Comparison of ENCODE assay signal across 11 mouse cellular contexts in the genomic region with DNA sequence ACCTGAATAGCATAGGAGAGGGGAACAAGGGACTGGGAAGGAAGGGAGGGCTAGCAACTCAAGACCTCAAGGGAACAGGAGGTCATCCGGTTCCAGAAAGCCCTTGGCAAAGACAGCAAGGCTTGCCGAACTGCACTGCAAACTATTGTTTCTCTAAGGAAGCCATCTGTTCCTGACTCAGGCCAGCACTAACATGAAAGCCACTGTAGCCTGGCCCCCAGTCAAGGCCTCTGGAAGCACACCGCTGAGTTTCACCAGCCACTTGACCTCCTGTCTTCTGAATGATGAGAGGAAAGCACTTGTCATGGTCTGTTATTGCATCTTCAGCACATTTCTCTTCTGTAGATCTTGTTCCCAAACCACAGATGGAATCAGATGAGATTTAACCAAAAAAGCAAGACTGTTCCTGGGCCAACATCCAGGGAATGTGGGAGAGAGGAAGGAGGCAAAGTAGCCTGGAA. TPM values are rescaled to one million over a fixed set of nuclear protein-coding genes. Genes with fewer than 3 reads are reported as not detected.
DNase-seq lines count a peak whose midpoint lies in the region; ATAC-seq and TF ChIP-seq lines count a peak whose summit lies in the region.
"Had no signal": no experiment of that assay in that cellular context is flagged by ENCODE, and none has a peak within 500 bp of the region (broad histone marks: within the 10 kb centered on the region; RNA-seq: fewer than 3 reads in every experiment).

No protein-coding gene starts in this region.

- H3K27me3 ChIP-seq in heart, postnatal 0 days (ENCODE audit: control insufficient read depth, insufficient read depth, low read length) = no peaks in the 10 kb centered on the region
- H3K27me3 ChIP-seq: hindbrain, embryonic 13.5 days; limb, embryonic 13.5 days had no signal

- no peaks in the 10 kb centered on the region for H3K9me3 ChIP-seq in heart, postnatal 0 days (replicated peaks; ENCODE audit: control insufficient read depth, low read length)
- H3K9me3 ChIP-seq: hindbrain, embryonic 13.5 days; limb, embryonic 13.5 days had no signal

- peak; percentile 71 for ATAC-seq in heart, postnatal 0 days (ENCODE audit: insufficient read depth, low read depth)

- no peak for TF ChIP-seq CTCF in brain, embryonic 14.5 days (IDR thresholded peaks at IDR 0.05; ENCODE audit: borderline replicate concordance, extremely low read depth, insufficient read depth, insufficient read length)
- no peak for TF ChIP-seq CTCF in heart, postnatal 0 days (IDR thresholded peaks at IDR 0.05; ENCODE audit: low read depth)

- 45% methylated on average over 3 of the region's 3 CpGs for WGBS in heart, postnatal 0 days

- 0 out of 2 replicates have a peak overlapping the region, but pooled peaks have one; percentile 43 for H3K27ac ChIP-seq in heart, postnatal 0 days (ENCODE audit: low read depth)
- H3K27ac ChIP-seq: hindbrain, embryonic 13.5 days; limb, embryonic 13.5 days had no signal

- peak; percentile 68; the same call in 1 of the 2 replicates for TF ChIP-seq EP300 in heart, postnatal 0 days (IDR thresholded peaks at IDR 0.05; ENCODE audit: low read depth)

- no peaks in the 10 kb centered on the region for H3K36me3 ChIP-seq in heart, postnatal 0 days (replicated peaks; ENCODE audit: control insufficient read depth, insufficient read depth, low read length)
- H3K36me3 ChIP-seq: G1E; hindbrain, embryonic 13.5 days; limb, embryonic 13.5 days had no signal

- H3K4me3 ChIP-seq in heart, postnatal 0 days (ENCODE audit: low read depth, low read length) = no peak overlapping the region
- H3K4me3 ChIP-seq: hindbrain, embryonic 13.5 days; limb, embryonic 13.5 days had no signal

- TF ChIP-seq POLR2A in brain, embryonic 14.5 days (IDR thresholded peaks at IDR 0.05; ENCODE audit: borderline replicate concordance, extremely low read depth, insufficient read depth, insufficient read length, poor library complexity, severe bottlenecking) = no peak

- no peak overlapping the region for H3K9ac ChIP-seq in heart, postnatal 0 days (replicated peaks; ENCODE audit: low read depth, low read length)
- H3K9ac ChIP-seq: hindbrain, embryonic 13.5 days; limb, embryonic 13.5 days had no signal

- peak; percentile 21 to 29 for DNase-seq in left cerebral cortex, adult 18-20 months (ENCODE audit: low spot score in 2 of 2)
- DNase-seq in left cerebral cortex, adult 8-10 months (ENCODE audit: low spot score in 2 of 2) = no peak
- peak; percentile 12 for DNase-seq in brain, embryonic 14.5 days (ENCODE audit: low read depth)
- DNase-seq in heart, postnatal 0 days (ENCODE audit: low spot score) = peak; percentile 78
- DNase-seq in lung, postnatal 25 days (ENCODE audit: low spot score) = peak; percentile 58
- DNase-seq in thymus, postnatal 0 days (ENCODE audit: low spot score) = no peak
- DNase-seq in neural tube, embryonic 10.5 days (ENCODE audit: extremely low spot score, low spot score) = no peak
- no peak for DNase-seq in cerebellum, postnatal 4 days (ENCODE audit: low spot score in 2 of 2)

- no peak overlapping the region for H3K4me2 ChIP-seq in heart, postnatal 0 days (ENCODE audit: low read depth, low read length)
- H3K4me2 ChIP-seq: hindbrain, embryonic 13.5 days; limb, embryonic 13.5 days had no signal

- no peaks in the 10 kb centered on the region for H3K4me1 ChIP-seq in heart, postnatal 0 days (ENCODE audit: control insufficient read depth, insufficient read depth)
- H3K4me1 ChIP-seq: hindbrain, embryonic 13.5 days; limb, embryonic 13.5 days had no signal

RNA-seq across cellular contexts. Expression of a gene that starts 45.4 kb away (rescaled TPM):
- 10 to 100 TPM; 12.9 to 15.9 TPM for total RNA-seq in left cerebral cortex, adult 18-20 months (2021)
- 10 to 100 TPM; 10.7 to 13.1 (median 11.9) TPM for total RNA-seq in left cerebral cortex, adult 8-10 months (2022)
- polyA plus RNA-seq in brain, embryonic 14.5 days (2012; rRNA removed) = 43.8 and 68.5 TPM in 2 replicates
- total RNA-seq in heart, postnatal 0 days (2014; rRNA removed; ENCODE audit: low replicate concordance) = 37.7 and 38.9 TPM in 2 replicates
- polyA plus RNA-seq in heart, postnatal 0 days (2015; fragmentation: Nextera tagmentation; extraction: Ambion mirVana) = 28.6 and 32.0 TPM in 2 replicates
- 124 and 133 TPM in 2 replicates for polyA plus RNA-seq in thymus, postnatal 0 days (2015; fragmentation: Nextera tagmentation; extraction: Ambion mirVana)

RNA-seq across cellular contexts. Expression of a gene that starts 53.8 kb away (rescaled TPM):
- 10 to 100 TPM; 29.5 to 31.5 TPM for total RNA-seq in left cerebral cortex, adult 18-20 months (2021)
- total RNA-seq in left cerebral cortex, adult 8-10 months (2022) = 10 to 100 TPM; 26.8 to 30.6 (median 29.2) TPM
- 12.9 and 15.0 TPM in 2 replicates for polyA plus RNA-seq in brain, embryonic 14.5 days (2012; rRNA removed)
- 21.9 and 40.1 TPM in 2 replicates for total RNA-seq in heart, postnatal 0 days (2014; rRNA removed; ENCODE audit: low replicate concordance)
- polyA plus RNA-seq in heart, postnatal 0 days (2015; fragmentation: Nextera tagmentation; extraction: Ambion mirVana) = 12.4 and 14.3 TPM in 2 replicates
- 12.0 and 14.1 TPM in 2 replicates for polyA plus RNA-seq in thymus, postnatal 0 days (2015; fragmentation: Nextera tagmentation; extraction: Ambion mirVana)

Comparison
In these comparisons a context has a peak if more than half of its experiments do, and no peak if none do; other contexts are left out.
1. DNase-seq: peak in left cerebral cortex, adult 18-20 months (2 of 2), brain, embryonic 14.5 days (single experiment), heart, postnatal 0 days (single experiment) and lung, postnatal 25 days (single experiment); none in left cerebral cortex, adult 8-10 months (0 of 2), thymus, postnatal 0 days (single experiment), neural tube, embryonic 10.5 days (single experiment) and cerebellum, postnatal 4 days (0 of 2).